Mouse (Mus musculus) kidney, embryonic 15.5 days (tissue): ENCODE results near the gene Rin3. TPM values are rescaled to one million over a fixed set of nuclear protein-coding genes. Genes with fewer than 3 reads are reported as not detected.
A peak's percentile ranks its signal among the peaks of the same experiment; 100 is the strongest.

ENCODE experiments used
- ATAC-seq: fragments of 200-750 bp; cut with Nextera tagmentation; replicated peaks from 2 replicates; pipeline ENCODE4 v1.8.0; 2017; ENCODE audit warnings: moderate TSS enrichment; ENCODE audit not compliant: low FRiP score
- H3K27ac ChIP-seq: fragments of 300-500 bp; sonication (generic); 2 replicates; pipeline ENCODE4 v1.5.1; 2015; ENCODE audit warnings: mild to moderate bottlenecking, inconsistent platforms
- H3K27me3 ChIP-seq: fragments of 300-500 bp; sonication (generic); 2 replicates; pipeline ENCODE4 v1.6.1; 2015; ENCODE audit warnings: inconsistent platforms
- H3K36me3 ChIP-seq: fragments of 300-500 bp; sonication (generic); 2 replicates; pipeline ENCODE4 v1.6.1; 2015; ENCODE audit warnings: inconsistent platforms
- H3K4me1 ChIP-seq: fragments of 300-500 bp; sonication (generic); 2 replicates; pipeline ENCODE4 v1.6.1; 2015; ENCODE audit warnings: inconsistent platforms
- H3K4me2 ChIP-seq: fragments of 300-500 bp; sonication (generic); 2 replicates; pipeline ENCODE4 v1.6.1; 2015; ENCODE audit warnings: moderate library complexity, mild to moderate bottlenecking, inconsistent platforms
- H3K4me3 ChIP-seq: fragments of 300-500 bp; sonication (generic); replicated peaks from 2 replicates; pipeline ENCODE4 v1.5.1; 2015; ENCODE audit warnings: mild to moderate bottlenecking, inconsistent platforms
- H3K9ac ChIP-seq: fragments of 300-500 bp; sonication (generic); 2 replicates; pipeline ENCODE4 v1.6.1; 2015; ENCODE audit warnings: mild to moderate bottlenecking, inconsistent platforms
- H3K9me3 ChIP-seq: fragments of 300-500 bp; sonication (generic); replicated peaks from 2 replicates; pipeline ENCODE4 v1.6.1; 2016; ENCODE audit warnings: inconsistent platforms
- WGBS: fragments of 180-500 bp; shearing (Covaris S2); methylation state at CpG from one replicate; pipeline ENCODE4 v1.1.7; 2015; ENCODE audit warnings: mixed read lengths; 5-methylcytosine and 5-hydroxymethylcytosine counted together
- polyA plus RNA-seq: library from polyadenylated mRNA; unstranded; fragments of >200 nt; fragmentation: Nextera tagmentation; extraction: Ambion mirVana; gene quantifications from 2 replicates; pipeline ENCODE4 v1.2.1, GENCODE M21; 2015

Gene Rin3
- polyA plus RNA-seq, 1 experiment from 2014 or later: 10.0 TPM

- WGBS: 67% methylated on average over 4 of the region's 4 CpGs
Observed at GRCm38 (mm10) chr12:102391982-102392381, 109.1 kb downstream of the Rin3 start.

DNA sequence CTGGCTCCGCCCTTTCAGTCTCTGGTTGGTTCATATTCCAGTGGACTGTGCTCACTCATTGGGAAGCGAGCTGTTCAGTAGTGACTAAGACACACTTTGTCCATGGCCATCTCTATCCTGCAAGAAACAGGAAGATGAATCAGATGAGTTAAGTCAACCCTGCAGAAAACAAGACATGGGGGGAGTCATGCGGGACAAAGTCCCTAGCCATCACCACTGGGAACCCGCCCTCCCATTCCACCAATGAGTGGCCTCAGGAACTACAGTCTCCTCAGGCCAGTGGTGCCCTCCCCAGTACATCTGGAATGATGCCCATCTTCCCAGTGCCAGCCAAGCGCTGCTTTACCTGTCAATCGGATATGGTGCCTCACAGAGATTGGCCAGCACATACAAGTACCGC lies 111.6 kb downstream of the Rin3 start:
- H3K4me1 ChIP-seq: no peaks in the 10 kb centered on the region
- H3K4me2 ChIP-seq: no peak overlapping the region
- H3K9me3 ChIP-seq: no peaks in the 10 kb centered on the region
- H3K27me3 ChIP-seq: no peaks in the 10 kb centered on the region
- ATAC-seq: no peak; the same call in 1 of the 2 replicates
- no peak overlapping the region for H3K27ac ChIP-seq
- WGBS: 88% methylated on average over 7 of the region's 7 CpGs
- no peak overlapping the region for H3K4me3 ChIP-seq
- peaks cover 54% of the 10 kb centered on the region for H3K36me3 ChIP-seq
- no peak overlapping the region for H3K9ac ChIP-seq

More at GRCm38 (mm10) chr12:102391982-102392381, 109.1 kb downstream of the Rin3 start:
- Histone ChIP-seq H3K27ac (no peak overlapping the region), H3K36me3 (peaks cover 55% of the 10 kb centered on the region), H3K9ac (no peak overlapping the region), H3K4me1 (no peaks in the 10 kb centered on the region), H3K4me2 (no peak overlapping the region), H3K9me3 (no peaks in the 10 kb centered on the region), H3K27me3 (no peaks in the 10 kb centered on the region), H3K4me3 (no peak overlapping the region)
- no peak for ATAC-seq

- no peak overlapping the region for H3K4me3 ChIP-seq
- no peak overlapping the region for H3K27ac ChIP-seq
- WGBS: 77% methylated on average over 9 of the region's 9 CpGs
- H3K36me3 ChIP-seq: peaks cover 50% of the 10 kb centered on the region
- no peak for ATAC-seq
- no peak overlapping the region for H3K4me2 ChIP-seq
- H3K27me3 ChIP-seq: no peaks in the 10 kb centered on the region
- H3K4me1 ChIP-seq: no peaks in the 10 kb centered on the region
- H3K9ac ChIP-seq: no peak overlapping the region
- H3K9me3 ChIP-seq: no peaks in the 10 kb centered on the region
Observed at GRCm38 (mm10) chr12:102395537-102395936, 112.7 kb downstream of the Rin3 start.

GRCm38 (mm10) chr12:102395998-102396991 lies 113.4 kb downstream of the Rin3 start:
- H3K9me3 ChIP-seq: no peaks in the 10 kb centered on the region
- H3K27ac ChIP-seq: no peak overlapping the region
- no peaks in the 10 kb centered on the region for H3K4me1 ChIP-seq
- peaks cover 54% of the 10 kb centered on the region for H3K36me3 ChIP-seq
- no peak overlapping the region for H3K9ac ChIP-seq
- ATAC-seq: no peak
- 56% methylated on average over 19 of the region's 19 CpGs for WGBS
- H3K4me2 ChIP-seq: no peak overlapping the region
- no peaks in the 10 kb centered on the region for H3K27me3 ChIP-seq
- no peak overlapping the region for H3K4me3 ChIP-seq

- Histone ChIP-seq H3K9me3 (no peaks in the 10 kb centered on the region), H3K36me3 (peaks cover 63% of the 10 kb centered on the region), H3K4me3 (no peak overlapping the region), H3K27ac (no peak overlapping the region), H3K4me1 (no peaks in the 10 kb centered on the region), H3K4me2 (no peak overlapping the region), H3K27me3 (no peaks in the 10 kb centered on the region), H3K9ac (no peak overlapping the region)
- ATAC-seq: no peak
- 92% methylated on average over 4 of the region's 4 CpGs for WGBS
Observed at GRCm38 (mm10) chr12:102398588-102398987, 115.7 kb downstream of the Rin3 start.

- H3K9me3 ChIP-seq: no peaks in the 10 kb centered on the region
- 92% methylated on average over 13 of the region's 13 CpGs for whole genome bisulfite sequencing
- H3K4me2 ChIP-seq: no peak overlapping the region
- H3K36me3 ChIP-seq: peaks cover 8% of the 10 kb centered on the region; the same call in 1 of the 2 replicates
- no peak overlapping the region for H3K9ac ChIP-seq
- H3K27ac ChIP-seq: no peak overlapping the region
- H3K4me3 ChIP-seq: no peak overlapping the region
- no peak for ATAC-seq
- H3K27me3 ChIP-seq: no peaks in the 10 kb centered on the region
- peaks cover 11% of the 10 kb centered on the region for H3K4me1 ChIP-seq
Observed at GRCm38 (mm10) chr12:102413171-102413570, 130.3 kb downstream of the Rin3 start.

DNA sequence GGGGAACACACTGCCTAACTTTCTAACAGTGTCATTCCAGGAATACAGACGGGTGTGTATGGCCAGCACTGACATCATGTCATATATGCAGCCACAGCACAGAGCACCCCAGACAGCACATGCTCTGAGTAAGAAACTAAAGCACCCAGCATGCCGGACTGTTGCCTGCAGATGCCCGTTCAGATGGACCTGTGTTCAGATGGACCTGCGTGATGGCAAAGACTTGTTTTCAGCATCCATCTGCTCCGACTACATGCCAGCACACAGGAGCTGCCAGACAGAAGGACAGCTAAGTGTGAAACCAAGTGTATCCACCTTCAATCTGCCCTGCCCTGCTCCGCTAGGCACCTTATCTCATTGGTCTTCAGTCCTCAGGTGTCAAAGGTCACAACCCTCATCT lies 131.8 kb downstream of the Rin3 start:
- no peak for ATAC-seq
- H3K4me3 ChIP-seq: no peak overlapping the region
- no peaks in the 10 kb centered on the region for H3K27me3 ChIP-seq
- H3K4me1 ChIP-seq: peaks cover 14% of the 10 kb centered on the region
- H3K9ac ChIP-seq: no peak overlapping the region
- H3K9me3 ChIP-seq: no peaks in the 10 kb centered on the region
- no peak overlapping the region for H3K4me2 ChIP-seq
- 89% methylated on average over 6 of the region's 6 CpGs for WGBS
- H3K36me3 ChIP-seq: peaks cover 8% of the 10 kb centered on the region; the same call in 1 of the 2 replicates
- no peak overlapping the region for H3K27ac ChIP-seq

DNA sequence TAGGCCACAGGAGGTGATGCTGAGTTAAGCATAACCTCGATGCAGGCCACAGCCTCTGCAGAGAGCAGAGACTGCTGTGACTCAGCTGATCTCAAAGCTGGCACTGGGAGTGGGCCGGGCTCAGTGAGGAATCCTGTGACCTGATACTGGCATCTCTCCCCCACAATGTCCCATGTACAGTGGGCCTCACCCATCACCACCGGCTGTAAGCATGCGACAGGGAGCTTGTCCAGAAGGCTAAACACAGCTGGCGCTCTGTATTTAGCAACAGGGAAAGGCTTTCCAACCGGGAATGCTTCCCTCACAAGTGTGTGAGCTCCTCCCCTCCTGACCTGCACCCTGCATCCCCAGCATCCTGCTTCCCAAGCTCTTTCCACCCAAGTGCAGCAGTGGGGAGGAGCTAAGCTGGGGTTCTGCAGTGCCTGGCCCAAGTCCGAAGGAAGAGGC lies 133.6 kb downstream of the Rin3 start:
- 28% methylated on average over 7 of the region's 7 CpGs for WGBS
- Histone ChIP-seq H3K9me3 (no peaks in the 10 kb centered on the region), H3K27ac (peak overlapping the region; percentile 49; the same call in 1 of the 2 replicates), H3K4me2 (no peak overlapping the region), H3K4me3 (no peak overlapping the region), H3K36me3 (peaks cover 8% of the 10 kb centered on the region; the same call in 1 of the 2 replicates), H3K27me3 (no peaks in the 10 kb centered on the region), H3K9ac (no peak overlapping the region), H3K4me1 (peaks cover 16% of the 10 kb centered on the region)
- ATAC-seq: peak; percentile 82

DNA sequence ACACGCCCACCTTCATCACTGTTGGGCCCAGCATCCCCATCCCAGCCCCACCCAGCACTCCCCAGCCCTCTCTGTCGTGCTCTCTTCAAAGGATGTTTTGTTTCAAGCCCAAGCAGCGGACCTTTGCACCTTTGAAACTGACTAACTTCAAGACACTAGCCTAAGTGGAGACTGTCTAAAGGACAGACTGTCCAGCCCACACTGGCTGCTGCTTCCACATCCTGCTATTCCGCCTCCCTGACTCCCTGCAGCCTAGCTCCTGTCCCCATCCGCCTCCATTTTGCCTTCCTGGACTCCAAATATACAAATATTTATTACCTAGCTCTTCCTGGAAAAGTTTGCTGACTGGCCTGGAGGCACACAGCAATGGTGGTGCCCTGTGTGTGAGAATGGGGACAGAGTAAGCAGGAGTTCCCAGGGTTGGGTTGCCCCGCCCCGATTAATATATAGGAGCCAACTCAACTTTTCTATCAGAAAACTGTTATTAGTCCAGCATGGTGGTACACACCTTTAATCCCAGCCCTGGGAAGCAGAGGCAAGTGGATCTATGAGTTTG lies 134.2 kb downstream of the Rin3 start:
- no peak overlapping the region for H3K4me3 ChIP-seq
- H3K9ac ChIP-seq: no peak overlapping the region
- no peaks in the 10 kb centered on the region for H3K9me3 ChIP-seq
- H3K27ac ChIP-seq: 0 out of 2 replicates have a peak overlapping the region, but pooled peaks have one; percentile 49
- no peak overlapping the region for H3K4me2 ChIP-seq
- 74% methylated on average over 7 of the region's 7 CpGs for WGBS
- H3K4me1 ChIP-seq: peaks cover 16% of the 10 kb centered on the region
- ATAC-seq: peak; percentile 8; the same call in 1 of the 2 replicates
- no peaks in the 10 kb centered on the region for H3K27me3 ChIP-seq
- H3K36me3 ChIP-seq: peaks cover 8% of the 10 kb centered on the region; the same call in 1 of the 2 replicates

DNA sequence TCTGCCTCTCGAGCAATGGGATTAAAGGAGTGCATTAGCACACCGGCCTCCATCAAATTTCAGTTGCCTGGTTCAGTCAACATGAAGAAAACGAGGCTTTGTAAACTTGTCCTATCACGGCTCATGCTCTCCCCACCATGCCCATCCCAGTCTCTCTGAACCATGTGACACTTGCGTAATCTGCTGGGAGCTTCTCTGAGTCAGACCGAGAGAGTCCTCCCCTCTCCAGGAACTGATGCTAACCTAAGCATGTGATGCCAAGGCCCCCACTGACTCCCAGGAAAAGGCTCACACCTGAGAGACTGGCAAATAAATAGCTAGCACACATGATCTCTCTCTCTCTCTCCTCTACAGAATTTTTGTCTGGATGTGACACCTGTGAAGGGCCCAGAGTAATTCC lies 134.9 kb downstream of the Rin3 start:
- ATAC-seq: no peak

GRCm38 (mm10) chr12:102419544-102419943 lies 136.7 kb downstream of the Rin3 start:
- no peak for ATAC-seq
- whole genome bisulfite sequencing: 66% methylated on average over 3 of the region's 3 CpGs
- Histone ChIP-seq H3K9ac (no peak overlapping the region), H3K4me3 (no peak overlapping the region), H3K9me3 (no peaks in the 10 kb centered on the region), H3K36me3 (peaks cover 12% of the 10 kb centered on the region; the same call in 1 of the 2 replicates), H3K27me3 (no peaks in the 10 kb centered on the region), H3K27ac (peak overlapping the region; percentile 71), H3K4me1 (peaks cover 16% of the 10 kb centered on the region), H3K4me2 (no peak overlapping the region)

More for the DNA sequence above, 134.9 kb downstream of the Rin3 start:
- WGBS: 93% methylated on average over 6 of the region's 6 CpGs
- H3K4me3 ChIP-seq: no peak overlapping the region
- H3K36me3 ChIP-seq: peaks cover 13% of the 10 kb centered on the region; the same call in 1 of the 2 replicates
- no peaks in the 10 kb centered on the region for H3K27me3 ChIP-seq
- no peak overlapping the region for H3K4me2 ChIP-seq
- peaks cover 16% of the 10 kb centered on the region for H3K4me1 ChIP-seq
- no peaks in the 10 kb centered on the region for H3K9me3 ChIP-seq
- H3K27ac ChIP-seq: no peak overlapping the region
- H3K9ac ChIP-seq: no peak overlapping the region
